Mouse (Mus musculus): ENCODE data around the gene Klhl3.

Gene Klhl3

GRCm38 (mm10) chr13:58066496-58067389 is 46.6 kb downstream of the Klhl3 start:
- ATAC-seq (ENCODE audit: low TSS enrichment), result no peak

- peak; percentile 28 for ATAC-seq (ENCODE audit: low TSS enrichment)
These were observed 47.3 kb downstream of the Klhl3 start for GRCm38 (mm10) chr13:58066081-58066495.

DNA sequence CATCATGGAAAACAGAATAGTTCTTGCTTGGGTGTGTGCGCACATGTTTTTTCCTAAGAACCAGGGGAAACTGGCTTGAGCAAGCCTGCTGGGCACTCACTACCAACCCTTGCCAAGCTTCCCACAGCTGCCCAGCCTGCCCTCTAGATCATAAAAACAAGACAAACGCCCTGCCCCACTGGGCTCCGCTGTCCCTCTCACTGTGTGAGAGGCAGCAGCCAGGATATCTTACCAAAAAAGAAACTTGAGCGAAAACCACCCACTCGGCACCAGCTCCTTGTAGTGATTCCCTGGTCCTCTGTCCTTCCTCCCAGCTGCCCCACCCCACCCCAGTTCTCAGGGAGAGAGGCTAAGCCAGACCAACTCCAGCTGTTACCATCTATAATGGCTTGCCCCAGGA is 48.1 kb downstream of the Klhl3 start:
- ATAC-seq (ENCODE audit: low TSS enrichment), result peak; percentile 55; the same call in 1 of the 2 replicates

DNA sequence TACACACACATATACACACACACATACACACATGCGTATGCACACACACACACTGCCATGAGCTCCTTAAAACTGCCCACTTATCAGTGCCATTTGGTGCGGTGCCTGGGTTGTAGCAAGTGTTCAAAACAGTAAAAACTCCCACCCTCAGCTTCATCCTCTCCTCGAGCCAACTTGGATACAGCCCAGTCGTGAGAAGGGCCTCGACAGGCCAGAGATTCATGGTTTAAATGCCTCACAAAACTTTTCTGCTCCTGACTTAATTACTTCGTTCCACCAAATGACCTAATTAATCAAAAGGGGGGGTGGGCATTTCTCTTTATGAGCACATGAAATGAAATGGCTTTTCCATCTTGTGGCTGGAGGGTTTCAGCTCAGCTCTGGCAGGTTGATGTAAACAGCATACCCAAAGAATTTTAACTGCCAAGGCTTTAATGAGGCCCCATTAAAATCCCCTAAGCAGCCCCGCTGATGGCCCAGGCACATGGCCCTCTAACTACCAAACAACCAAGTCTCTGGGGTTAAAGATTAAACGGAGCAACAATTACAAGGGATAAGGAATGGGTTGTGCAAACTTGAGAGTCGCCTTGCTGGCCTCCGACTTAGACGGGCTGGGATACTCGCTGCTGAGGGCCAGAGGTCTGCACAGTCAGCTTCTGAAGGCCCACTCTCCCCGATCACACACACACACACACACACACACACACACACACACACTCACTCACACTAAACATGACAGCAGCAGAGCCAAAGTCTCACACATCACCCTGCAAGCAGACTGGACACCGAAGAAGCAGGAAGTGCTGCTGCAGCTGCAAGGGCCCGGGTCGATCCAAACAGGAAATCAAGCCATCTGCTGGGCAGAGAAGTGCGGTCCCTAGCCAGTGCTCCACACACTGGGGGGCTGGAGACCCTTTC is 55.2 kb downstream of the Klhl3 start:
- ATAC-seq (ENCODE audit: low TSS enrichment), result no peak

- ATAC-seq (ENCODE audit: low TSS enrichment), result no peak
These were observed 56.8 kb downstream of the Klhl3 start for GRCm38 (mm10) chr13:58056618-58057017.

- ATAC-seq (ENCODE audit: low TSS enrichment), result no peak
These were observed 59.8 kb downstream of the Klhl3 start for GRCm38 (mm10) chr13:58053628-58054027.

- ATAC-seq (ENCODE audit: low TSS enrichment), result peak; percentile 27; the same call in 1 of the 2 replicates
These were observed 61.7 kb downstream of the Klhl3 start for GRCm38 (mm10) chr13:58051654-58052053.

DNA sequence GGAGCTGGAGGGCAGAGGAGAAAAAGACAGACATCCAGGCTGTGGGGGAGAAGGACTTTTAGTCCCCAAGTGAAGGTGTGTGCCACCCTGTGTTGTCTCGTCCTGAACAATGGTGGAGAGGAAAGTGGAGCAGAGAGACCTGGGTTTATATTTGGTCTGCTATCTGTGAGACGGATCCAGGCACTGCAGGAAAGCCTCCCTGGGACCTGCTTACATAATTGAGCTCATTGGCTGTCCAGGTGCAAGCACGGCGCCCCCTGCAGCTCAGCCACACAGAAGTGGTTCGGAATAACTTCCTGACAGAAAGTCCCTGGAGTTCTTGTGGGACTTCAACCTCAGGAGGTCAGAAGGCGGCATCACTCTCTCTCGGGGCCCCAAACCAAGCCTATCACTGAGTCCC is 62.1 kb downstream of the Klhl3 start:
- 0 out of 2 replicates have a peak, but pooled peaks have one; percentile 30 for ATAC-seq (ENCODE audit: low TSS enrichment)

DNA sequence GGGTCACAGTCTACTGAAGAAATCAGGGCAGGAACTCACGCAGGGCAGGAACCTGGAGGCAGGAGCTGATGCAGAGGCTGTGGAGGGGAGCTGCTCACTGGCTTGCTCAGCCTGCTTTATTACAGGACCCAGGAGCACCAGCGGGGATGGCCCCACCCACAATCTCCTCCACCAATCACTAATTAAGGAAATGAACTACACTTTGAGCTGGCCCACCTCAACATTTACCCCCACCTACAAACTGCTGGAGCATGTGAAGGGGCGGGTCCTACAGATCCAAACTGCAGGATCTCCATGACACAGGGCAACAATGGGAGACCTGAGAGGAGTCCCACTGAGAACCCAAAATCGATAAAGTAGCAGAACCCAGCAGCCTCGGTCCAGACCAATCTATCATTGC is 64.3 kb downstream of the Klhl3 start:
- no peak for ATAC-seq (ENCODE audit: low TSS enrichment)

DNA sequence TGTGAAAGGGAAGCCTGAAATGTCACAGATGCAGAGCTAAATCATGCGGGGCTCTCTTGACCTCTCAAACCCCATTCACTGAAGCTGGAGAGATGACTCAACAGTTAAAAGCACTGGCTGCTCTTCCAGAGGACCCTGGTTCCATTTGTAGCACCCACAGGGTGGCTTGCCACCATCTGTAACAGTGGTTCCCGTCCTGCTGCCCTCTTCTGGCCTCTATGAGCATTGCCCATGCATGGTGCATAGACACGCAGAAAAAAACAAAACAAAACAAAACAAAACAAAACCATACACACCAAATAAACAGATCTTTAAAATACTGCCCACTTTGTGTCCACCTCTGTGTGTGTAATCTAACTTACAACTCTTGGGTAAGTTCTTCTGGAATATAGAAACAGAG is 65.3 kb downstream of the Klhl3 start:
- no peak for ATAC-seq (ENCODE audit: low TSS enrichment)

DNA sequence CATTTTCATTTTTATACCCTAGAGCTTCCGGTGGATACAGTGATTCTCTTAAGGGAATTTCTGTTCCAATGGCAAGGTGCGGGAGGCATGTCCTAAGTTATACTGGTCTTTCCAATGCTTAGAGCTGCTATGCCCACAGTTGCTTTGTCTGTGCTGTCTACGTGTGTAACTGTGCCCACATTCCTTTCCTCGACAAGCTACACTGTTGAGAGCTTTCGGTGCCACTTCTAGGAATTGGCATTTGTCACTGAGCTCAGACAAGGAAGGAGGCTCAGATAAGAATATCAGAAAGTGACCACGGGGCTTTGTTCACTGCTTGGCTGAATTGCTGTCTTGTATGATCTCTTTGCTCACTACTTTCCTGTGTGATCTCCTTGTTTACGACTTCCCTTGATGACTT is 67.2 kb downstream of the Klhl3 start:
- no peak for ATAC-seq (ENCODE audit: low TSS enrichment)

DNA sequence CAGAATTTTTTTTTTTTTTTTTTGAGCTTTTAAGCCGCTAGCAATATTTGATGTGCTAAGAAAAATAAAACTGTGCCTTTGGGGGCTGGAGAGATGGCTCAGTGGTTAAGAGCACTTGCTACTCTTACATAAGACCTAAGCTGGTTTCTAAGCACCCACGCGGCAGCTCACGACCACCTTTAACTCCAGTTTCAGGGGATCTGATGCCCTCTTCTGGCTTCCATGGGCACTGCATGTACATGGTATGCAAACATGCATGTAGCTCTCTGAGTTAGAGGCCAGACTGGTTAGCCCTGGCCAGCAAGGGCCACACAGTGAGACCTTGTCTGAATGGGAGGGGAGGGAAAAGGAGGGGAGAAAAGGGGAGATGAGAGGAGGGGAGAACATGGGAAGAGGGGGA is 68.1 kb downstream of the Klhl3 start:
- ATAC-seq (ENCODE audit: low TSS enrichment), result no peak

- peak; percentile 85 for ATAC-seq (ENCODE audit: low TSS enrichment)
These were observed 70.1 kb downstream of the Klhl3 start for GRCm38 (mm10) chr13:58043278-58043677.

GRCm38 (mm10) chr13:58040112-58040511 is 73.3 kb downstream of the Klhl3 start:
- no peak for ATAC-seq (ENCODE audit: low TSS enrichment)

GRCm38 (mm10) chr13:58037506-58037905 is 75.9 kb downstream of the Klhl3 start:
- no peak for ATAC-seq (ENCODE audit: low TSS enrichment)

- ATAC-seq (ENCODE audit: low TSS enrichment), result peak; percentile 90
These were observed 77.8 kb downstream of the Klhl3 start for GRCm38 (mm10) chr13:58035470-58036156.

DNA sequence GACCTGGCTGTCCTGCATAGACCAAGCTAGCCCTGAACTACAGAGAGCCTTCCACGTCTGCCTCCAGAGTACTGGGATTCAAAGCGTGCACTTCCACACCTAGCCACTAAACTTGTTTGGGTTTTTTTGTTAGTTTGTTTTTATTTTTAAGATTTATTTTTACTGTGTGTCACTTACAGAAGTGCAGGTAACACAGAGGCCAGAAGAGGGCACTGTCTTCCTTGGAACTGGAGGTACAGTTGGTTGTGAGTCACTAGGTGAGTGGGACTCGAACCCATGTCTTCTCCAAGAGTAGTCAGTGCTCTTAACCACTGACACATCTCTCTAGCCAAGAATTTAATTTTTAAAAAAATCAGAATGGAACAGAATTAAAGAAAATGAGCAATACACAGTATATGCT is 78.4 kb downstream of the Klhl3 start:
- no peak for ATAC-seq (ENCODE audit: low TSS enrichment)

DNA sequence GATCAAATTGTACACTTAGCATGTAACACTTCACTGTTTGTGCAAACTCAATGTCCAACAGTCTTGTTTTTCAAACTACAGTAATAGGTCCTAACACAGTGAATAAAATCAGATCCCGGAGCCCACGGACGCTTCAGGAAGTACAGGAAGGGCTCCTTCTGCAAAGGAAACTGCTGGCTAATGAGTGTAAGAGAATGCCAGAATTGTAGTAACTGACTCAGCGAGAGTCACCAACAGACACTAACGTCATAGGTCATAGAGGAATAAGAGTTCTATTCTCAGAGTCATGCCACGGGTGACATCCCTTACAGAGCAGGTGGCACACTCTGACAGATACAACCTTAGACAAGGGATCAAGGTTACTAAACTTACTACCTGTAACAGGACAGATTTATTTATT is 78.9 kb downstream of the Klhl3 start:
- no peak for ATAC-seq (ENCODE audit: low TSS enrichment)

- no peak for ATAC-seq (ENCODE audit: low TSS enrichment)
These were observed 81.6 kb downstream of the Klhl3 start for GRCm38 (mm10) chr13:58031755-58032154.

DNA sequence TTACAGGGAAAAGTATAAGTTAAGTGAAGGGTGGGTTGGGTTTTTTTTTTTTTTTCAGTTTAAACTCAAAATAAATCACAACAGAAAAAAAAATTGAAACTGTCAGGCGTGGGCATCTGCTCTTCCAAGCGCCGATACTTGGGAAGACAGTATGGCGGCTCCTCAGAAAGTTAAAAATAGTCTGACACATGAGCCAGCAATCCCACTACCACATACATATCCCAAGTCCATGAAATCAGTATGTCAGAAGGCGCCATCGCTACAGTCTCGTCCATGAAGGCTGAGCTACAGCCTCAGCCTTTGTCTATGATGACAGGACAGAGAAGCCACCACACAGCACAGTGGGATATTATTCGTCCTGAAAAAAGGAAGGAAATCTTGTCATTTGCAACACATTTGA is 86.3 kb downstream of the Klhl3 start:
- ATAC-seq (ENCODE audit: low TSS enrichment), result no peak

DNA sequence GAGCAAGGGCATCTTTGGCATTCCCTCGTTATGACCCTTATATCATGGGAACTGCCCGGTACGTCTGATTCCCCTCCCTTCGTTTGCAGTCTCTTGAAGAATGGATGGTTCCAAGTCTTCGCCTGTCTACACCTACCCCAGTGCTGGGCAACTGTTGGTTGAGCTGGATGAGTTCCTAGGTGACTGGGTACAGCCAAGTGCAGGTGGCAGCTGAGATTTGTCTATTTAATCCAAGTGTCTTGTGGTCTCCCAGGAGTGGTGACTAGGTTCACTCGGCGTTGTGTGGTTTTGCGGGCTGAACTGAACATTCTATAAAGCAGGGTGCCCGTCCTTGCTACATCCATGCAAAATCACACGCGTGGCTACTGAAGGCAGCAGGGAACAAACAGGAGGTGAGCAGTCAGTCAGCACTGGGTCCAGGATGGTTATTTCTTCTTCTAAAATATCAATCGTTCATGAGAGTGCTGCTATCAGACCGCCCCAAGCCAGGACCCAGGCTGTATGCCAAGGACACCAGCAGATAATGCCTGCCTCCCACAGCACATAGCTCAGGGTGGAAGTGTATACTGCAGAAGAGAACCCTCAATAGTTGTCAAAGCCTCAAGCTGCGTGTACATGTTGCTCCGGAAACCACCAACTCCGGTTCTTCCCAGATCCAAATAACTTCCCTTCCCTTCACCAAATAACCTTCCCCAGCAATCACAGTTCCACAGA is 87.5 kb downstream of the Klhl3 start:
- ATAC-seq (ENCODE audit: low TSS enrichment), result no peak
